Mouse (Mus musculus): Measurements from ENCODE around the gene Otud7a. TPM values are rescaled to one million over a fixed set of nuclear protein-coding genes. Genes with fewer than 3 reads are reported as not detected.
"Not testable (repeated sequence)": the region's sequence is repeated elsewhere in the genome, so short reads cannot be mapped to it uniquely, and the experiment has no call there.

Gene Otud7a
- polyA plus RNA-seq, 1 experiment from 2014 or later = not detected

DNA sequence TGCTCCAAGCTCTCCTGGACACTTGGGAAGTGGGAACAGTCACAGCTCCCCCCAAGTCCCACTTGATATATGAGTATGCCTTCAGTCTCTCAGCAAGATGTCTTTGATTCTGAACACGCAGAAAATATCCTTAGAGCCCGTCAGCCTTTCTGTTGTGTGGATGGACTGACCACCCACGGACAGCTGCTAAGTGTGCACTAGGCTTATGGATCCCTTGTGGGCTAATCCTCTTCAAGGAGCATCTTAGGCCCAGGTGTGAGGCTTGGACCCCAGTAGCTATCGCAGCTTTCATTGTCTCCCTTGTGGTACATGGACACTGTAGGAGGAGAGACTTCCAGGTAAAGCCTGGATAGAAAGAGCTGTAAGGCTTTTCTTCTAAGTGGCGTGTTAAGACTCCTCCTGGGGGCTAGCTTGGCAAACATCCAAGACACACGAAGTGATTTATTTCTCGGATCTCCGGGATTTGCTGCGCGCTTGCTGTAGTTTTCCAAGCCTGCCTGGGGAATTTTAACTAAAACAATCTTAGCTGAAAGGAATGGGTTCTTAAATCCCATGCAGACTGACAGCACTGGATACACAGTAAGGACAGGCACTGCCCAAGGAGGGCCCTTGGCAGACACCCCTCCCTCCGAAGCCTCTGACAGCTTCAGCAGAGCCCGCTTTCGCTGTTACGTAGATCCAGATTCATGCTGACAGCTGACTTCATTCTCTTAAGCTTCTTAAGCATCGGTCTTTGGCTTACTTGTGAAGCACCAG, 223.6 kb downstream of the Otud7a start:
- TF ChIP-seq EP300 (IDR thresholded peaks at IDR 0.05; ENCODE audit: low read depth) = no peak
- no peak for TF ChIP-seq CTCF (IDR thresholded peaks at IDR 0.05; ENCODE audit: low read depth)
- Histone ChIP-seq H3K4me1 (ENCODE audit: insufficient read depth) (no peaks in the 10 kb centered on the region), H3K27me3 (ENCODE audit: insufficient read depth, low read length) (no peaks in the 10 kb centered on the region), H3K9me3 (ENCODE audit: low read length) (no peaks in the 10 kb centered on the region), H3K9ac (replicated peaks) (no peak overlapping the region), H3K4me2 (ENCODE audit: low read depth, low read length) (no peak overlapping the region), H3K27ac (ENCODE audit: low read depth) (no peak overlapping the region), H3K4me3 (ENCODE audit: low read depth, low read length) (no peak overlapping the region), H3K36me3 (replicated peaks; ENCODE audit: insufficient read depth, low read length) (no peaks in the 10 kb centered on the region)
- no peak for ATAC-seq
- DNase-seq = no peak
- 81% methylated on average over 15 of the region's 15 CpGs for WGBS (ENCODE audit: insufficient replicate concordance)

DNA sequence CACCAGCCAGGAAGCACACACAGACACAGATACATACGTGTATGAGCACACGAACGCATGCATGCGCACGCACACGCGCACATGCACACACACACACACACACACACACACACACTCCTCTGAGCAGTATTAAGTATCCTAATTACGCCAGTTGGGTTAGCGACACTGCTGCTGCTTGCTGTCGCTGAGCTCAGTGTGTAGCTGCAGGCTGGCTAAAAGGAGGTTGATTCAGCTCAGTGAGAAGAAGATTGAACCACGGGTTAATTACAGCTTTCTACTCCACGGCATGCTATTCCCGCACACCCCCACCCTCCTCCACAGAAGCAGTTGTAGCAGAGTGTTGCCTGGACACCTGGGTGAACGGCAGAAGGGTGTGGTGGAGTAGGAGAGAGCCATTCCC, 224.4 kb downstream of the Otud7a start:
- WGBS (ENCODE audit: insufficient replicate concordance) = 82% methylated on average over 14 of the region's 14 CpGs
- ATAC-seq = no peak

DNA sequence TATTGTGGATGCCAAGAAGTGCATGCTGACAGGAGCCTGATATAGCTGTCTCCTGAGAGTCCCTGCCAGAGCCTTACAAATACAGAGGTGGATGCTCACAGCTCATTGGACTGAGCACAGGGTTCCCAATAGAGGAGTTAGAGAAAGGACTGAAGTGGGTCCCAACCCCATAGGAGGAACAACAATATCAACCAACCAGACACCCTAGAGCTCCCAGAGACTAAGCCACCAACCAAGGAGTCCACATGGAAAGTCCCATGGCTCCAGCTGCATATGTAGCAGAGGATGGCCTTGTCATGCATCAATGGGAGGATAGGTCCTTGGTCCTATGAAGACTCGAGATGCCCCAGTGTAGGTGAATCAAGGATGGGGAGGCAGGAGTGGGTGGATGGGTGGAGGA, 226.4 kb downstream of the Otud7a start:
- H3K9ac ChIP-seq (replicated peaks); H3K9me3 ChIP-seq (ENCODE audit: low read length); H3K27me3 ChIP-seq (ENCODE audit: insufficient read depth, low read length); H3K36me3 ChIP-seq (replicated peaks; ENCODE audit: insufficient read depth, low read length); H3K4me2 ChIP-seq (ENCODE audit: low read depth, low read length); H3K27ac ChIP-seq (ENCODE audit: low read depth); ATAC-seq; H3K4me1 ChIP-seq (ENCODE audit: insufficient read depth); H3K4me3 ChIP-seq (ENCODE audit: low read depth, low read length); DNase-seq: not testable (repeated sequence)
- WGBS (ENCODE audit: insufficient replicate concordance) = 60% methylated on average over 1 of the region's 1 CpGs

More for the DNA sequence above, 224.4 kb downstream of the Otud7a start:
- Histone ChIP-seq H3K27ac (ENCODE audit: low read depth) (no peak overlapping the region), H3K27me3 (ENCODE audit: insufficient read depth, low read length) (no peaks in the 10 kb centered on the region), H3K36me3 (replicated peaks; ENCODE audit: insufficient read depth, low read length) (no peaks in the 10 kb centered on the region), H3K9me3 (ENCODE audit: low read length) (no peaks in the 10 kb centered on the region), H3K9ac (replicated peaks) (no peak overlapping the region), H3K4me2 (ENCODE audit: low read depth, low read length) (no peak overlapping the region), H3K4me1 (ENCODE audit: insufficient read depth) (no peaks in the 10 kb centered on the region), H3K4me3 (ENCODE audit: low read depth, low read length) (no peak overlapping the region)
- DNase-seq = no peak
- TF ChIP-seq EP300 (IDR thresholded peaks at IDR 0.05; ENCODE audit: low read depth) = no peak
- TF ChIP-seq CTCF (IDR thresholded peaks at IDR 0.05; ENCODE audit: low read depth) = no peak

DNA sequence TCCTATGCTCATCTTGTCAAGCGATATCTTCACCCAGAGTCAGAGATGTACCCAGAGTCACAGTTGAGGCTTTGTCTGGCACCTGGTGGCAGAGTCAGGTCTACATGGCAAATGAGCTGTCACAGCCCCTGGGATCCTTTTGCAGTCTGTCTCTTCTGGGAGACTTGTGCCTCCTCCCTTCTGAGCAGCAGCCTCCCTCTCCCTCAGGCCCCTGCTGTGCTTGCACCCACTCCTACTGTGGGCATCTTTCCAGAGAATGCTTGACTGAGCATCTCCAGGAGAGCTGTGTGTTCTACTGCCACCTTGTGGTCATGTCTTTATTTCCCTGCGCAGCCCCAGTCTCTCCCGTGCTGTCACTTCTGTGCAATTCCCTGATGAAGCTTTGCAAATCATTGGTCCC, 227.4 kb downstream of the Otud7a start:
- no peak overlapping the region for H3K4me2 ChIP-seq (ENCODE audit: low read depth, low read length)
- H3K4me1 ChIP-seq (ENCODE audit: insufficient read depth) = no peaks in the 10 kb centered on the region
- peak; percentile 72 for TF ChIP-seq CTCF (IDR thresholded peaks at IDR 0.05; ENCODE audit: low read depth)
- no peak for TF ChIP-seq EP300 (IDR thresholded peaks at IDR 0.05; ENCODE audit: low read depth)
- H3K9me3 ChIP-seq (ENCODE audit: low read length) = no peaks in the 10 kb centered on the region
- ATAC-seq (no peak), DNase-seq (peak; percentile 29)
- H3K36me3 ChIP-seq (replicated peaks; ENCODE audit: insufficient read depth, low read length) = no peaks in the 10 kb centered on the region
- no peak overlapping the region for H3K4me3 ChIP-seq (ENCODE audit: low read depth, low read length)
- H3K9ac ChIP-seq (replicated peaks) = no peak overlapping the region
- H3K27ac ChIP-seq (ENCODE audit: low read depth) = no peak overlapping the region
- WGBS (ENCODE audit: insufficient replicate concordance) = 23% methylated on average over 3 of the region's 3 CpGs
- H3K27me3 ChIP-seq (ENCODE audit: insufficient read depth, low read length) = no peaks in the 10 kb centered on the region

DNA sequence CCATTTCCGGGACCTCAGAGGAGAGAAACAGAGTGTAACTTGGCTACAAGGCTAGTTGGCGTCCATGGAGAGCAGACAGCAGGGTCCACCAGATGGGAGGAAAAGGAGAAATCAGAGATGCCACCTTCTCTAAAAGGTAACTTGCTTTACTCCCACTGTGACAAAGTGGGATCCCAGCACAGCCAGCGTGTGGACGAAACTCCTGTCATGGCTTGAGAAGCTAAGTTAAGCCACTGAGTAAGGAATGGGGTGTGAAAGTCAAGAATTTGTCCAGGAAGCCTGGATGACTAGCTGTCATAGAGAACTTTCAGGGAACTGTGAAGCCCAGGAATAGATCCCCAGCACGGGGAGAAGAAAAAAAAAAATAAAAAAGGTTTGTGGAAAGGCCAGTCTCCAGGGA, 232.1 kb downstream of the Otud7a start:
- H3K4me2 ChIP-seq (ENCODE audit: low read depth, low read length) = no peak overlapping the region
- ATAC-seq = no peak
- no peaks in the 10 kb centered on the region for H3K36me3 ChIP-seq (replicated peaks; ENCODE audit: insufficient read depth, low read length)
- H3K4me1 ChIP-seq (ENCODE audit: insufficient read depth) = no peaks in the 10 kb centered on the region
- DNase-seq = no peak
- no peak overlapping the region for H3K4me3 ChIP-seq (ENCODE audit: low read depth, low read length)
- no peaks in the 10 kb centered on the region for H3K27me3 ChIP-seq (ENCODE audit: insufficient read depth, low read length)
- no peaks in the 10 kb centered on the region for H3K9me3 ChIP-seq (ENCODE audit: low read length)
- no peak for TF ChIP-seq EP300 (IDR thresholded peaks at IDR 0.05; ENCODE audit: low read depth)
- TF ChIP-seq CTCF (IDR thresholded peaks at IDR 0.05; ENCODE audit: low read depth) = no peak
- 75% methylated on average over 5 of the region's 5 CpGs for WGBS (ENCODE audit: insufficient replicate concordance)
- no peak overlapping the region for H3K9ac ChIP-seq (replicated peaks)
- H3K27ac ChIP-seq (ENCODE audit: low read depth) = no peak overlapping the region

DNA sequence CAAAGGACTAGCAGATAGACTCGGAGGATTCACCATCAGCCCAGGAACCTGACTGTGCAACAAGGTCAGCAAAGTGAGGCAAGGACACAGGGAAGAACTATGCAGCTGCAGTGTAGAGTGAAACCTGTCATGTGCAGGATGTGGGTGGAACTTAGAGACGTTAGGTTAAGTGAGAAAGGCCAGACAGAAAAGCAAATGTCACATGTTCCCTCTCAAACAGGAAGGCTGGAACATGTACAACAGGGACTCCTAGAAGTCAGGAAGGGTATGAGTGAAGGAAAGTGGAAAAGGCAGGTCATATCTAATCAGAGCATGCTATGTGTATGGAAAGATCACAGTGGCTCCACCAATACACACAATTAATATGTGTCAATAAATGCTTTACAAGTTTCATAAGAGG, 232.6 kb downstream of the Otud7a start:
- Histone ChIP-seq H3K9me3 (ENCODE audit: low read length) (no peaks in the 10 kb centered on the region), H3K4me2 (ENCODE audit: low read depth, low read length) (no peak overlapping the region), H3K4me3 (ENCODE audit: low read depth, low read length) (no peak overlapping the region), H3K9ac (replicated peaks) (no peak overlapping the region), H3K27ac (ENCODE audit: low read depth) (no peak overlapping the region), H3K4me1 (ENCODE audit: insufficient read depth) (no peaks in the 10 kb centered on the region), H3K27me3 (ENCODE audit: insufficient read depth, low read length) (no peaks in the 10 kb centered on the region), H3K36me3 (replicated peaks; ENCODE audit: insufficient read depth, low read length) (no peaks in the 10 kb centered on the region)
- TF ChIP-seq EP300 (IDR thresholded peaks at IDR 0.05; ENCODE audit: low read depth) (no peak), CTCF (IDR thresholded peaks at IDR 0.05; ENCODE audit: low read depth) (no peak)
- DNase-seq = no peak
- 23% methylated on average over 2 of the region's 2 CpGs for WGBS (ENCODE audit: insufficient replicate concordance)
- no peak for ATAC-seq

Data from liver, postnatal 0 days (tissue).